Mouse (Mus musculus) stomach, postnatal 0 days (tissue): ENCODE measurements around the gene Calhm1.

Source experiments
- CTCF ChIP-seq: IDR thresholded peaks from 2 replicates; pipeline ENCODE4 v1.5.1; 2016; ENCODE audit warnings: antibody characterized with exemption, low read depth, mild to moderate bottlenecking, moderate library complexity
- EP300 ChIP-seq: optimal IDR thresholded peaks from 2 replicates; pipeline ENCODE3; 2016; ENCODE audit warnings: antibody characterized with exemption

GRCm38 (mm10) chr19:47179272-47179809 is 35.3 kb upstream of the Calhm1 start:
- TF ChIP-seq CTCF: no peak
- no peak for TF ChIP-seq EP300
